Mouse (Mus musculus) liver, embryonic 15.5 days (tissue): ENCODE data around the gene Galnt14. TPM values are rescaled to one million over a fixed set of nuclear protein-coding genes. Genes with fewer than 3 reads are reported as not detected.

Experiments
- ATAC-seq: fragments of 200-750 bp; cut with Nextera tagmentation; 2 replicates; pipeline ENCODE4 v1.8.0; 2017; ENCODE audit warnings: moderate number of reproducible peaks, mild to moderate bottlenecking, moderate library complexity; ENCODE audit not compliant: insufficient read depth
- H3K27ac ChIP-seq: fragments of 300-500 bp; sonication (generic); replicated peaks from 2 replicates; pipeline ENCODE4 v1.5.1; 2015; ENCODE audit warnings: mild to moderate bottlenecking, inconsistent platforms
- H3K27me3 ChIP-seq: fragments of 300-500 bp; sonication (generic); 2 replicates; pipeline ENCODE4 v1.6.1; 2015; ENCODE audit warnings: mild to moderate bottlenecking, inconsistent platforms
- H3K36me3 ChIP-seq: fragments of 300-500 bp; sonication (generic); replicated peaks from 2 replicates; pipeline ENCODE4 v1.6.1; 2015; ENCODE audit warnings: moderate library complexity, mild to moderate bottlenecking, inconsistent platforms
- H3K4me1 ChIP-seq: fragments of 300-500 bp; sonication (generic); replicated peaks from 2 replicates; pipeline ENCODE4 v1.6.1; 2015; ENCODE audit warnings: inconsistent platforms
- H3K4me2 ChIP-seq: fragments of 300-500 bp; sonication (generic); 2 replicates; pipeline ENCODE4 v1.6.1; 2015; ENCODE audit warnings: moderate library complexity, mild to moderate bottlenecking, inconsistent platforms
- H3K4me3 ChIP-seq: fragments of 300-500 bp; sonication (generic); replicated peaks from 2 replicates; pipeline ENCODE4 v1.5.1; 2015; ENCODE audit warnings: mild to moderate bottlenecking, inconsistent platforms
- H3K9ac ChIP-seq: fragments of 300-500 bp; sonication (generic); 2 replicates; pipeline ENCODE4 v1.6.1; 2015; ENCODE audit warnings: moderate library complexity, mild to moderate bottlenecking, inconsistent platforms
- H3K9me3 ChIP-seq: fragments of 300-500 bp; sonication (generic); replicated peaks from 2 replicates; pipeline ENCODE4 v1.6.1; 2016; ENCODE audit warnings: inconsistent platforms
- WGBS: fragments of 180-500 bp; shearing (Covaris S2); methylation state at CpG from one replicate; pipeline ENCODE4 v1.1.7; 2015; ENCODE audit warnings: mixed read lengths; ENCODE audit not compliant: insufficient replicate concordance; 5-methylcytosine and 5-hydroxymethylcytosine counted together
- polyA plus RNA-seq: library from polyadenylated mRNA; unstranded; fragments of >200 nt; fragmentation: Nextera tagmentation; extraction: Ambion mirVana; gene quantifications from 2 replicates; pipeline ENCODE4 v1.2.1, GENCODE M21; 2015

Gene Galnt14
- polyA plus RNA-seq, 1 experiment from 2014 or later, result 0.05 TPM

- Histone ChIP-seq H3K4me1 (no peaks in the 10 kb centered on the region), H3K27ac (no peak overlapping the region), H3K36me3 (no peaks in the 10 kb centered on the region), H3K4me2 (no peak overlapping the region), H3K9me3 (no peaks in the 10 kb centered on the region), H3K27me3 (no peaks in the 10 kb centered on the region), H3K9ac (no peak overlapping the region), H3K4me3 (no peak overlapping the region)
- 48% methylated on average over 4 of the region's 4 CpGs for WGBS
- ATAC-seq, result no peak
These were observed 83.3 kb downstream of the Galnt14 start for GRCm38 (mm10) chr17:73626912-73627311.

GRCm38 (mm10) chr17:73620049-73620448, 90.2 kb downstream of the Galnt14 start:
- Histone ChIP-seq H3K4me1 (no peaks in the 10 kb centered on the region), H3K9ac (no peak overlapping the region), H3K4me3 (no peak overlapping the region), H3K4me2 (no peak overlapping the region), H3K27ac (no peak overlapping the region), H3K27me3 (no peaks in the 10 kb centered on the region), H3K9me3 (no peaks in the 10 kb centered on the region), H3K36me3 (no peaks in the 10 kb centered on the region)
- WGBS, result 57% methylated on average over 4 of the region's 4 CpGs
- ATAC-seq, result no peak

- H3K4me2 ChIP-seq, result no peak overlapping the region
- H3K4me3 ChIP-seq, result no peak overlapping the region
- H3K36me3 ChIP-seq, result no peaks in the 10 kb centered on the region
- no peaks in the 10 kb centered on the region for H3K27me3 ChIP-seq
- no peak for ATAC-seq
- WGBS, result 57% methylated on average over 5 of the region's 5 CpGs
- H3K4me1 ChIP-seq, result no peaks in the 10 kb centered on the region
- H3K27ac ChIP-seq, result no peak overlapping the region
- H3K9ac ChIP-seq, result no peak overlapping the region
- no peaks in the 10 kb centered on the region for H3K9me3 ChIP-seq
These were observed 107.4 kb downstream of the Galnt14 start for GRCm38 (mm10) chr17:73602552-73603478.

GRCm38 (mm10) chr17:73599923-73600322, 110.3 kb downstream of the Galnt14 start:
- Histone ChIP-seq H3K4me2 (no peak overlapping the region), H3K27ac (no peak overlapping the region), H3K36me3 (no peaks in the 10 kb centered on the region), H3K4me3 (no peak overlapping the region), H3K9me3 (no peaks in the 10 kb centered on the region), H3K4me1 (no peaks in the 10 kb centered on the region), H3K27me3 (no peaks in the 10 kb centered on the region), H3K9ac (no peak overlapping the region)
- WGBS, result 57% methylated on average over 6 of the region's 6 CpGs
- no peak for ATAC-seq

GRCm38 (mm10) chr17:73592081-73592480, 118.2 kb downstream of the Galnt14 start:
- no peaks in the 10 kb centered on the region for H3K36me3 ChIP-seq
- no peak overlapping the region for H3K9ac ChIP-seq
- no peak overlapping the region for H3K4me3 ChIP-seq
- 68% methylated on average over 2 of the region's 2 CpGs for WGBS
- H3K27ac ChIP-seq, result no peak overlapping the region
- no peak overlapping the region for H3K4me2 ChIP-seq
- H3K9me3 ChIP-seq, result no peaks in the 10 kb centered on the region
- H3K4me1 ChIP-seq, result no peaks in the 10 kb centered on the region
- ATAC-seq, result no peak
- no peaks in the 10 kb centered on the region for H3K27me3 ChIP-seq

- WGBS, result 30% methylated on average over 6 of the region's 6 CpGs
- no peak overlapping the region for H3K27ac ChIP-seq
These were observed 122.7 kb downstream of the Galnt14 start for GRCm38 (mm10) chr17:73587573-73587972.

GRCm38 (mm10) chr17:73574186-73574585, 136.1 kb downstream of the Galnt14 start:
- Histone ChIP-seq H3K36me3 (no peaks in the 10 kb centered on the region), H3K27ac (no peak overlapping the region), H3K27me3 (no peaks in the 10 kb centered on the region), H3K4me3 (no peak overlapping the region), H3K9me3 (no peaks in the 10 kb centered on the region), H3K9ac (no peak overlapping the region), H3K4me1 (no peaks in the 10 kb centered on the region), H3K4me2 (no peak overlapping the region)
- 39% methylated on average over 1 of the region's 1 CpGs for WGBS
- no peak for ATAC-seq

More at GRCm38 (mm10) chr17:73587573-73587972, 122.7 kb downstream of the Galnt14 start:
- ATAC-seq, result no peak
- Histone ChIP-seq H3K27me3 (no peaks in the 10 kb centered on the region), H3K4me3 (no peak overlapping the region), H3K4me1 (no peaks in the 10 kb centered on the region), H3K9me3 (no peaks in the 10 kb centered on the region), H3K36me3 (no peaks in the 10 kb centered on the region), H3K9ac (no peak overlapping the region), H3K4me2 (no peak overlapping the region)

GRCm38 (mm10) chr17:73572881-73573280, 137.4 kb downstream of the Galnt14 start:
- Histone ChIP-seq H3K36me3 (no peaks in the 10 kb centered on the region), H3K9ac (no peak overlapping the region), H3K4me2 (no peak overlapping the region), H3K27me3 (no peaks in the 10 kb centered on the region), H3K4me1 (no peaks in the 10 kb centered on the region), H3K27ac (no peak overlapping the region), H3K9me3 (no peaks in the 10 kb centered on the region), H3K4me3 (no peak overlapping the region)
- ATAC-seq, result no peak
- WGBS, result 33% methylated on average over 5 of the region's 5 CpGs

- Histone ChIP-seq H3K4me1 (no peaks in the 10 kb centered on the region), H3K36me3 (no peaks in the 10 kb centered on the region), H3K27ac (no peak overlapping the region), H3K27me3 (no peaks in the 10 kb centered on the region), H3K4me3 (no peak overlapping the region), H3K9me3 (no peaks in the 10 kb centered on the region), H3K9ac (no peak overlapping the region), H3K4me2 (no peak overlapping the region)
- WGBS, result 63% methylated on average over 5 of the region's 5 CpGs
- ATAC-seq, result no peak
These were observed 137.8 kb downstream of the Galnt14 start for GRCm38 (mm10) chr17:73572440-73572839.

GRCm38 (mm10) chr17:73571961-73572360, 138.3 kb downstream of the Galnt14 start:
- no peaks in the 10 kb centered on the region for H3K27me3 ChIP-seq
- H3K4me3 ChIP-seq, result no peak overlapping the region
- 49% methylated on average over 4 of the region's 4 CpGs for WGBS
- ATAC-seq, result no peak
- H3K9ac ChIP-seq, result no peak overlapping the region
- no peaks in the 10 kb centered on the region for H3K36me3 ChIP-seq
- H3K4me2 ChIP-seq, result no peak overlapping the region
- no peak overlapping the region for H3K27ac ChIP-seq
- H3K9me3 ChIP-seq, result no peaks in the 10 kb centered on the region
- no peaks in the 10 kb centered on the region for H3K4me1 ChIP-seq

GRCm38 (mm10) chr17:73568204-73568603, 142.0 kb downstream of the Galnt14 start:
- H3K27ac ChIP-seq, result no peak overlapping the region
- H3K27me3 ChIP-seq, result no peaks in the 10 kb centered on the region
- H3K4me2 ChIP-seq, result no peak overlapping the region
- H3K4me3 ChIP-seq, result no peak overlapping the region
- WGBS, result 53% methylated on average over 9 of the region's 9 CpGs
- H3K9ac ChIP-seq, result no peak overlapping the region
- no peaks in the 10 kb centered on the region for H3K9me3 ChIP-seq
- no peak for ATAC-seq
- no peaks in the 10 kb centered on the region for H3K4me1 ChIP-seq
- H3K36me3 ChIP-seq, result no peaks in the 10 kb centered on the region
